ENCODE assay signal across 20 mouse cellular contexts in genomic region chr9:67038686-67039085, GRCm38 (mm10). TPM values are rescaled to one million over a fixed set of nuclear protein-coding genes. Genes with fewer than 3 reads are reported as not detected.
DNase-seq lines count a peak whose midpoint lies in the region; ATAC-seq and TF ChIP-seq lines count a peak whose summit lies in the region.
"Had no signal": no experiment of that assay in that cellular context is flagged by ENCODE, and none has a peak within 500 bp of the region (broad histone marks: within the 10 kb centered on the region; RNA-seq: fewer than 3 reads in every experiment).

No protein-coding gene starts in this region.

- peaks cover 6% of the 10 kb centered on the region for H3K9me3 ChIP-seq in heart, embryonic 14.5 days (ENCODE audit: control insufficient read depth, low read length)
- H3K9me3 ChIP-seq in lung, embryonic 16.5 days (ENCODE audit: control insufficient read depth, low read length), result peaks cover 7% of the 10 kb centered on the region; the same call in 1 of the 2 replicates
- no peaks in the 10 kb centered on the region for H3K9me3 ChIP-seq in lung, postnatal 0 days (ENCODE audit: low read length)
- peaks cover 7% of the 10 kb centered on the region for H3K9me3 ChIP-seq in liver, embryonic 14.5 days (ENCODE audit: control insufficient read depth, low read length)
- H3K9me3 ChIP-seq in stomach, postnatal 0 days (ENCODE audit: control insufficient read depth, low read length), result no peaks in the 10 kb centered on the region

- H3K27me3 ChIP-seq in heart, embryonic 14.5 days (ENCODE audit: control insufficient read depth, insufficient read depth, low read length), result no peaks in the 10 kb centered on the region
- H3K27me3 ChIP-seq in lung, embryonic 16.5 days (ENCODE audit: control insufficient read depth, insufficient read depth, low read depth, low read length), result no peaks in the 10 kb centered on the region
- H3K27me3 ChIP-seq in lung, postnatal 0 days (replicated peaks; ENCODE audit: insufficient read depth, low read length), result no peaks in the 10 kb centered on the region
- no peaks in the 10 kb centered on the region for H3K27me3 ChIP-seq in liver, embryonic 14.5 days (ENCODE audit: control insufficient read depth, insufficient read depth, low read length)
- no peaks in the 10 kb centered on the region for H3K27me3 ChIP-seq in stomach, postnatal 0 days (ENCODE audit: control insufficient read depth, insufficient read depth, low read length)
- H3K27me3 ChIP-seq: midbrain, embryonic 13.5 days; neural tube, embryonic 15.5 days had no signal

- H3K4me3 ChIP-seq in heart, embryonic 14.5 days (ENCODE audit: control insufficient read depth in 1 of 2, insufficient read depth in 1 of 2, low read depth in 1 of 2, low read length in 2 of 2), result no peak overlapping the region
- H3K4me3 ChIP-seq in lung, embryonic 16.5 days (ENCODE audit: low read length), result no peak overlapping the region
- H3K4me3 ChIP-seq in lung, postnatal 0 days (ENCODE audit: low read depth, low read length), result no peak overlapping the region
- H3K4me3 ChIP-seq in liver, embryonic 14.5 days (ENCODE audit: insufficient read depth in 1 of 2, low read depth in 2 of 2, low read length in 2 of 2), result no peak overlapping the region
- no peak overlapping the region for H3K4me3 ChIP-seq in stomach, postnatal 0 days (ENCODE audit: low read depth, low read length)
- H3K4me3 ChIP-seq: hindbrain, embryonic 10.5 days; left cerebral cortex, adult 2 months; midbrain, embryonic 13.5 days; neural tube, embryonic 15.5 days had no signal

- TF ChIP-seq EP300 in lung, postnatal 0 days (IDR thresholded peaks at IDR 0.05), result no peak
- no peak for TF ChIP-seq EP300 in liver, embryonic 14.5 days (IDR thresholded peaks at IDR 0.05; ENCODE audit: low read depth)
- TF ChIP-seq EP300 in stomach, postnatal 0 days (optimal IDR thresholded peaks at IDR 0.05), result no peak

- H3K9ac ChIP-seq in heart, embryonic 14.5 days (ENCODE audit: low read length), result peak overlapping the region; percentile 27; the same call in 1 of the 2 replicates
- H3K9ac ChIP-seq in lung, embryonic 16.5 days (ENCODE audit: low read length), result no peak overlapping the region
- H3K9ac ChIP-seq in lung, postnatal 0 days (replicated peaks; ENCODE audit: low read depth), result no peak overlapping the region
- no peak overlapping the region; the same call in 1 of the 2 replicates for H3K9ac ChIP-seq in liver, embryonic 14.5 days (replicated peaks)
- no peak overlapping the region for H3K9ac ChIP-seq in stomach, postnatal 0 days (ENCODE audit: low read length)
- H3K9ac ChIP-seq: midbrain, embryonic 13.5 days; neural tube, embryonic 15.5 days had no signal

- H3K4me2 ChIP-seq in heart, embryonic 14.5 days (ENCODE audit: low read length), result no peak overlapping the region
- H3K4me2 ChIP-seq in lung, embryonic 16.5 days (ENCODE audit: low read depth, low read length), result no peak overlapping the region
- H3K4me2 ChIP-seq in lung, postnatal 0 days (replicated peaks; ENCODE audit: low read depth, low read length), result no peak overlapping the region
- H3K4me2 ChIP-seq in liver, embryonic 14.5 days (ENCODE audit: low read depth), result peak overlapping the region; percentile 57
- no peak overlapping the region for H3K4me2 ChIP-seq in stomach, postnatal 0 days (replicated peaks; ENCODE audit: low read depth)
- H3K4me2 ChIP-seq: midbrain, embryonic 13.5 days; neural tube, embryonic 15.5 days had no signal

- ATAC-seq in heart, embryonic 14.5 days (ENCODE audit: insufficient number of reproducible peaks, insufficient read depth, low FRiP score, low read depth), result no peak
- ATAC-seq in lung, embryonic 16.5 days (ENCODE audit: low read depth), result no peak
- ATAC-seq in lung, postnatal 0 days, result no peak
- no peak for ATAC-seq in liver, embryonic 14.5 days (ENCODE audit: insufficient read depth)
- ATAC-seq in stomach, postnatal 0 days (ENCODE audit: low FRiP score, low TSS enrichment), result no peak
- no peak for ATAC-seq in erythroid progenitor cell, adult 5-6 weeks (replicated peaks; ENCODE audit: low FRiP score, poor library complexity, severe bottlenecking)
- ATAC-seq: forebrain, embryonic 14.5 days; midbrain, embryonic 13.5 days had no signal

- 73% methylated on average over 7 of the region's 7 CpGs for WGBS in heart, embryonic 14.5 days
- WGBS in lung, embryonic 16.5 days, result 82% methylated on average over 7 of the region's 7 CpGs
- WGBS in lung, postnatal 0 days, result 56% methylated on average over 7 of the region's 7 CpGs
- WGBS in liver, embryonic 14.5 days (ENCODE audit: insufficient replicate concordance), result 68% methylated on average over 7 of the region's 7 CpGs
- 72% methylated on average over 7 of the region's 7 CpGs for WGBS in stomach, postnatal 0 days

- peaks cover 31 to 64% of the 10 kb centered on the region in 2 experiments for H3K4me1 ChIP-seq in heart, embryonic 14.5 days (ENCODE audit: control insufficient read depth in 2 of 2, insufficient read depth in 2 of 2, low read length in 2 of 2)
- H3K4me1 ChIP-seq in lung, embryonic 16.5 days (replicated peaks; ENCODE audit: control insufficient read depth, insufficient read depth, low read length), result peaks cover 58% of the 10 kb centered on the region
- H3K4me1 ChIP-seq in lung, postnatal 0 days (ENCODE audit: insufficient read depth, low read depth, low read length), result peaks cover 30% of the 10 kb centered on the region; the same call in 1 of the 2 replicates
- peaks cover 53 to 54% of the 10 kb centered on the region in 2 experiments for H3K4me1 ChIP-seq in liver, embryonic 14.5 days (replicated peaks; ENCODE audit: control insufficient read depth in 2 of 2, insufficient read depth in 2 of 2, low read length in 1 of 2)
- H3K4me1 ChIP-seq in stomach, postnatal 0 days (replicated peaks; ENCODE audit: control insufficient read depth, insufficient read depth), result peaks cover 9% of the 10 kb centered on the region; the same call in 1 of the 2 replicates

- H3K36me3 ChIP-seq in heart, embryonic 14.5 days (ENCODE audit: control insufficient read depth, insufficient read depth, low read length), result peaks cover 96% of the 10 kb centered on the region
- H3K36me3 ChIP-seq in lung, embryonic 16.5 days (ENCODE audit: control insufficient read depth, insufficient read depth, low read length), result peaks cover 35% of the 10 kb centered on the region
- H3K36me3 ChIP-seq in lung, postnatal 0 days (ENCODE audit: insufficient read depth, low read length), result peaks cover 26% of the 10 kb centered on the region
- peaks cover 34% of the 10 kb centered on the region for H3K36me3 ChIP-seq in liver, embryonic 14.5 days (replicated peaks; ENCODE audit: control insufficient read depth, insufficient read depth, low read depth)
- peaks cover 24% of the 10 kb centered on the region for H3K36me3 ChIP-seq in stomach, postnatal 0 days (ENCODE audit: control insufficient read depth, insufficient read depth, low read length)

- intact Hi-C loops in heart, postnatal 25 days (cut with DNase I), result no loop called here

- peak overlapping the region; percentile 0 to 38; a peak in 2 of 4 replicates for H3K27ac ChIP-seq in heart, embryonic 14.5 days (replicated peaks in 1 of 2; ENCODE audit: control insufficient read depth in 1 of 2, insufficient read depth in 1 of 2, low read depth in 2 of 2, low read length in 2 of 2)
- peak overlapping the region; percentile 27 for H3K27ac ChIP-seq in lung, embryonic 16.5 days (ENCODE audit: low read length)
- H3K27ac ChIP-seq in lung, postnatal 0 days (ENCODE audit: low read length), result no peak overlapping the region
- peak overlapping the region; percentile 39; the same call in 1 of the 2 replicates for H3K27ac ChIP-seq in liver, embryonic 14.5 days
- peak overlapping the region; percentile 56 for H3K27ac ChIP-seq in stomach, postnatal 0 days (replicated peaks)
- H3K27ac ChIP-seq: left cerebral cortex, adult 2 months; macrophage; midbrain, embryonic 13.5 days; neural tube, embryonic 15.5 days had no signal

- TF ChIP-seq CTCF in lung, postnatal 0 days (IDR thresholded peaks at IDR 0.05), result no peak
- no peak for TF ChIP-seq CTCF in liver, embryonic 14.5 days (IDR thresholded peaks at IDR 0.05; ENCODE audit: low read depth)
- TF ChIP-seq CTCF in stomach, postnatal 0 days (IDR thresholded peaks at IDR 0.05; ENCODE audit: low read depth), result no peak

- DNase-seq in heart, postnatal 25 days (ENCODE audit: low spot score), result no peak
- no peak for DNase-seq in lung, postnatal 0 days (ENCODE audit: low spot score)
- DNase-seq in liver, embryonic 14.5 days (ENCODE audit: low read depth in 3 of 3, low spot score in 3 of 3), result no peak
- DNase-seq in stomach, postnatal 0 days (ENCODE audit: low spot score), result no peak
- DNase-seq: adrenal gland, adult 8-10 months; cerebellum, adult 18-20 months; cerebellum, postnatal 36 days; kidney, postnatal 4 days; lung, adult 2 months; right cerebral cortex, postnatal 25 days; thymus, postnatal 36 days had no signal

RNA-seq across cellular contexts. Expression of gene Tpm1, which starts 10.5 kb away (rescaled TPM):
- polyA plus RNA-seq in heart, embryonic 14.5 days (2014; fragmentation: Nextera tagmentation; extraction: Ambion mirVana), result 5,210 and 5,334 TPM in 2 replicates
- over 10,000 TPM; 12,975 to 13,062 TPM for total RNA-seq in heart, postnatal 25 days (2021)
- polyA plus RNA-seq in lung, embryonic 16.5 days (2015; fragmentation: Nextera tagmentation; extraction: Ambion mirVana), result 758 and 782 TPM in 2 replicates
- polyA plus RNA-seq in lung, postnatal 0 days (2015; fragmentation: Nextera tagmentation; extraction: Ambion mirVana), result 695 and 781 TPM in 2 replicates
- 49.2 and 87.4 TPM in 2 replicates for polyA plus RNA-seq in liver, embryonic 14.5 days (2012; rRNA removed)
- polyA plus RNA-seq in liver, embryonic 14.5 days (2014; fragmentation: Nextera tagmentation; extraction: Ambion mirVana), result 113 and 116 TPM in 2 replicates
- 1,738 and 2,538 TPM in 2 replicates for polyA plus RNA-seq in stomach, postnatal 0 days (2015; fragmentation: Nextera tagmentation; extraction: Ambion mirVana)
- total RNA-seq in erythroid progenitor cell, adult 5-6 weeks (2015; ENCODE audit: low replicate concordance), result 53.7 and 60.2 TPM in 2 replicates
- total RNA-seq in erythroid progenitor cell, adult 5-6 weeks (2017; ENCODE audit: low replicate concordance), result 68.7 and 75.5 TPM in 2 replicates
